Mouse (Mus musculus) layer of hippocampus, adult 11-12 months (tissue): ENCODE results near the gene Pitpnm2.

Source experiments
- DNase-seq: peaks from one replicate; pipeline ENCODE4 v3.0.0; 2022; ENCODE audit warnings: low spot score

Gene Pitpnm2

GRCm38 (mm10) chr5:124247296-124247695 is 2.3 kb downstream of the Pitpnm2 start:
- no peak for DNase-seq

GRCm38 (mm10) chr5:124244885-124245284 is 4.7 kb downstream of the Pitpnm2 start:
- DNase-seq: no peak

GRCm38 (mm10) chr5:124244449-124244848 is 5.1 kb downstream of the Pitpnm2 start:
- DNase-seq: no peak

GRCm38 (mm10) chr5:124243236-124243901 is 6.2 kb downstream of the Pitpnm2 start:
- no peak for DNase-seq

- peak; percentile 64 for DNase-seq
Observed at GRCm38 (mm10) chr5:124241686-124242444, 7.7 kb downstream of the Pitpnm2 start.

- no peak for DNase-seq
Observed at GRCm38 (mm10) chr5:124240841-124241685, 8.5 kb downstream of the Pitpnm2 start.

- DNase-seq: no peak
Observed at GRCm38 (mm10) chr5:124236180-124236579, 13.4 kb downstream of the Pitpnm2 start.

GRCm38 (mm10) chr5:124234778-124235177 is 14.8 kb downstream of the Pitpnm2 start:
- no peak for DNase-seq

GRCm38 (mm10) chr5:124233874-124234661 is 15.5 kb downstream of the Pitpnm2 start:
- DNase-seq: no peak

- no peak for DNase-seq
Observed at GRCm38 (mm10) chr5:124233144-124233465, 16.5 kb downstream of the Pitpnm2 start.

- no peak for DNase-seq
Observed at GRCm38 (mm10) chr5:124232360-124233143, 17.0 kb downstream of the Pitpnm2 start.

- no peak for DNase-seq
Observed at GRCm38 (mm10) chr5:124230461-124230860, 19.1 kb downstream of the Pitpnm2 start.

GRCm38 (mm10) chr5:124227193-124227592 is 22.4 kb downstream of the Pitpnm2 start:
- DNase-seq: no peak

- DNase-seq: no peak
Observed at GRCm38 (mm10) chr5:124226494-124226893, 23.1 kb downstream of the Pitpnm2 start.

- no peak for DNase-seq
Observed at GRCm38 (mm10) chr5:124225891-124226290, 23.7 kb downstream of the Pitpnm2 start.

GRCm38 (mm10) chr5:124224321-124225092 is 25.1 kb downstream of the Pitpnm2 start:
- DNase-seq: no peak

- no peak for DNase-seq
Observed at GRCm38 (mm10) chr5:124223574-124223973, 26.0 kb downstream of the Pitpnm2 start.

GRCm38 (mm10) chr5:124222696-124223095 is 26.9 kb downstream of the Pitpnm2 start:
- no peak for DNase-seq

- DNase-seq: no peak
Observed at GRCm38 (mm10) chr5:124221736-124222040, 27.9 kb downstream of the Pitpnm2 start.

- peak; percentile 90 for DNase-seq
Observed at GRCm38 (mm10) chr5:124221037-124221735, 28.4 kb downstream of the Pitpnm2 start.
